Comparison of ENCODE assay signal across 8 mouse cellular contexts in genomic region chr2:129296086-129296485, GRCm38 (mm10). TPM values are rescaled to one million over a fixed set of nuclear protein-coding genes. Genes with fewer than 3 reads are reported as not detected.
A peak's percentile ranks its signal among the peaks of the same experiment; 100 is the strongest.
DNase-seq lines count a peak whose midpoint lies in the region; ATAC-seq and TF ChIP-seq lines count a peak whose summit lies in the region.

No protein-coding gene starts in this region.

- H3K4me1 ChIP-seq in lung, embryonic 15.5 days, result peaks cover 17% of the 10 kb centered on the region
- peaks cover 19% of the 10 kb centered on the region for H3K4me1 ChIP-seq in intestine, embryonic 14.5 days (replicated peaks; ENCODE audit: control insufficient read depth, insufficient read depth, low read length)
- peaks cover 2% of the 10 kb centered on the region; the same call in 1 of the 2 replicates for H3K4me1 ChIP-seq in kidney, adult 2 months (ENCODE audit: control insufficient read depth, insufficient read depth, low read length)

- no peaks in the 10 kb centered on the region for H3K27me3 ChIP-seq in lung, embryonic 15.5 days
- no peaks in the 10 kb centered on the region for H3K27me3 ChIP-seq in intestine, embryonic 14.5 days (replicated peaks; ENCODE audit: control insufficient read depth, insufficient read depth, low read length)
- no peaks in the 10 kb centered on the region for H3K27me3 ChIP-seq in kidney, adult 2 months (replicated peaks; ENCODE audit: control insufficient read depth, insufficient read depth, low read length)

- peaks cover 7% of the 10 kb centered on the region; the same call in 1 of the 2 replicates for H3K36me3 ChIP-seq in lung, embryonic 15.5 days
- H3K36me3 ChIP-seq in intestine, embryonic 14.5 days (ENCODE audit: control insufficient read depth, insufficient read depth, low read length), result peaks cover 17% of the 10 kb centered on the region
- H3K36me3 ChIP-seq in kidney, adult 2 months (ENCODE audit: control insufficient read depth, insufficient read depth, low read length), result no peaks in the 10 kb centered on the region

- no peak for TF ChIP-seq POLR2A in kidney, adult 2 months (IDR thresholded peaks at IDR 0.05; ENCODE audit: low read depth, low read length)

- WGBS in lung, embryonic 15.5 days, result 44% methylated on average over 5 of the region's 5 CpGs
- 65% methylated on average over 5 of the region's 5 CpGs for WGBS in intestine, embryonic 14.5 days
- WGBS in kidney, adult 2 months, result 64% methylated on average over 5 of the region's 5 CpGs

- no peak for ATAC-seq in lung, embryonic 15.5 days (ENCODE audit: borderline replicate concordance, extremely low read depth, low FRiP score, low TSS enrichment)
- no peak for ATAC-seq in intestine, embryonic 14.5 days (replicated peaks; ENCODE audit: low FRiP score, low TSS enrichment, low read depth)

- TF ChIP-seq CTCF in kidney, adult 2 months (conservative IDR thresholded peaks at IDR 0.05; ENCODE audit: insufficient read depth, insufficient read length, low read depth, low read length), result no peak

- no peak overlapping the region for H3K27ac ChIP-seq in lung, embryonic 15.5 days
- no peak overlapping the region for H3K27ac ChIP-seq in intestine, embryonic 14.5 days (ENCODE audit: low read depth)
- no peak overlapping the region for H3K27ac ChIP-seq in kidney, adult 2 months (ENCODE audit: insufficient read depth, low read depth, low read length)

- no peaks in the 10 kb centered on the region for H3K9me3 ChIP-seq in lung, embryonic 15.5 days
- H3K9me3 ChIP-seq in intestine, embryonic 14.5 days (ENCODE audit: control insufficient read depth, low read length), result no peaks in the 10 kb centered on the region

- H3K9ac ChIP-seq in lung, embryonic 15.5 days, result peak overlapping the region; percentile 71
- H3K9ac ChIP-seq in intestine, embryonic 14.5 days (ENCODE audit: low read length), result peak overlapping the region; percentile 79

- H3K4me3 ChIP-seq in lung, embryonic 15.5 days, result peak overlapping the region; percentile 67
- peak overlapping the region; percentile 97 for H3K4me3 ChIP-seq in intestine, embryonic 14.5 days (ENCODE audit: low read depth, low read length)
- H3K4me3 ChIP-seq in kidney, adult 2 months (ENCODE audit: insufficient read depth, low read depth, low read length), result no peak overlapping the region

- peak overlapping the region; percentile 70 for H3K4me2 ChIP-seq in lung, embryonic 15.5 days
- peak overlapping the region; percentile 72 for H3K4me2 ChIP-seq in intestine, embryonic 14.5 days (ENCODE audit: low read length)

- no peak for DNase-seq in lung, postnatal 36 days
- peak; percentile 18 for DNase-seq in embryo, embryonic 10.5 days (ENCODE audit: low spot score)
- DNase-seq in intestine, embryonic 14.5 days (ENCODE audit: low spot score), result no peak
- peak; percentile 12 for DNase-seq in naive thymus-derived CD4-positive, alpha-beta T cell, adult 2 months (ENCODE audit: low read depth)
- no peak for DNase-seq in frontal cortex, adult 2 months (ENCODE audit: extremely low spot score in 1 of 2, low spot score in 1 of 2)
- no peak for DNase-seq in adrenal gland, adult 8-10 months
- DNase-seq in kidney, adult 2 months, result no peak

RNA-seq across cellular contexts. Expression of gene Ckap2l, which starts 0.9 kb away (rescaled TPM):
- polyA plus RNA-seq in lung, embryonic 15.5 days (2015; fragmentation: Nextera tagmentation; extraction: Ambion mirVana), result 46.0 and 50.0 TPM in 2 replicates
- polyA plus RNA-seq in intestine, embryonic 14.5 days (2014; fragmentation: Nextera tagmentation; extraction: Ambion mirVana), result 48.6 and 60.1 TPM in 2 replicates
- 0.26 and 0.34 TPM in 2 replicates for polyA plus RNA-seq in frontal cortex, adult 2 months (2012; rRNA removed)
- 1 to 10 TPM in 3 of 4 experiments, under 1 TPM in 1; 0.64 to 1.5 (median 1.3) TPM for total RNA-seq in adrenal gland, adult 8-10 months (2022)
- polyA plus RNA-seq in kidney, adult 2 months (2012; rRNA removed), result 0.07 and 0.13 TPM in 2 replicates

RNA-seq across cellular contexts. Expression of gene Il1a, which starts 13.7 kb away (rescaled TPM):
- polyA plus RNA-seq in lung, embryonic 15.5 days (2015; fragmentation: Nextera tagmentation; extraction: Ambion mirVana), result 0.15 and 0.16 TPM in 2 replicates
- polyA plus RNA-seq in intestine, embryonic 14.5 days (2014; fragmentation: Nextera tagmentation; extraction: Ambion mirVana), result 0.15 TPM in 1 of 2 replicates, not detected in the other
- 1.3 and 1.4 TPM in 2 replicates for polyA plus RNA-seq in frontal cortex, adult 2 months (2012; rRNA removed)
- total RNA-seq in adrenal gland, adult 8-10 months (2022), result not detected
- polyA plus RNA-seq in kidney, adult 2 months (2012; rRNA removed), result not detected in 2 replicates

Comparison
In these comparisons a context has a peak if more than half of its experiments do, and no peak if none do; other contexts are left out.
1. DNase-seq: peak in embryo, embryonic 10.5 days (single experiment) and naive thymus-derived CD4-positive, alpha-beta T cell, adult 2 months (single experiment); none in lung, postnatal 36 days (single experiment), intestine, embryonic 14.5 days (single experiment), frontal cortex, adult 2 months (0 of 2), adrenal gland, adult 8-10 months (single experiment) and kidney, adult 2 months (single experiment).
2. RNA of gene Ckap2l, which starts 0.9 kb away (polyA plus RNA-seq): 46.0 to 50.0 TPM in lung, embryonic 15.5 days and 48.6 to 60.1 TPM in intestine, embryonic 14.5 days; 0.26 to 0.34 TPM in frontal cortex, adult 2 months and 0.07 to 0.13 TPM in kidney, adult 2 months; every median in the first group is over 10 times any median in the second.